Mouse (Mus musculus) myocyte (in vitro differentiated cells): ENCODE measurements at regions not wholly inside any gene's neighbourhood (a gene's known extent, or its start where the extent isn't known, plus 50 kb on each side); places are given as distances from the start of the nearest gene placed in this dataset.
A peak's percentile ranks its signal among the peaks of the same experiment; 100 is the strongest.

Experiments
- H3K27me3 ChIP-seq: one replicate; pipeline ENCODE4 v1.6.1; 2011; ENCODE audit not compliant: control insufficient read depth, insufficient read depth, insufficient read length
- H3K36me3 ChIP-seq: one replicate; pipeline ENCODE4 v1.6.1; 2011; ENCODE audit not compliant: control insufficient read depth, insufficient read depth
- H3K4me2 ChIP-seq: one replicate; pipeline ENCODE4 v1.6.1; 2011; ENCODE audit warnings: low read depth, control low read depth
- H3K4me3 ChIP-seq: one replicate; pipeline ENCODE4 v1.5.1; 2011; ENCODE audit warnings: mild to moderate bottlenecking, control low read depth, moderate library complexity
- H3K79me2 ChIP-seq: one replicate; pipeline ENCODE4 v1.6.1; 2011; ENCODE audit not compliant: control insufficient read depth, insufficient read depth
- H3ac ChIP-seq: one replicate; pipeline ENCODE4 v1.6.1; 2011; ENCODE audit not compliant: control insufficient read depth, insufficient read length
- CEBPB ChIP-seq: IDR thresholded peaks from 2 replicates; pipeline ENCODE4 v1.6.1; 2011; ENCODE audit warnings: mild to moderate bottlenecking, moderate library complexity; ENCODE audit not compliant: poor library complexity, insufficient read depth, severe bottlenecking
- E2F4 ChIP-seq: IDR thresholded peaks from one replicate; pipeline ENCODE4 v1.6.1; 2011; ENCODE audit warnings: mild to moderate bottlenecking, control low read depth, moderate library complexity; ENCODE audit not compliant: insufficient read depth
- MAX ChIP-seq: IDR thresholded peaks from one replicate; pipeline ENCODE4 v1.6.1; 2011; ENCODE audit warnings: low read depth, mild to moderate bottlenecking, control low read depth
- MYOD1 ChIP-seq, 3 experiments: IDR thresholded peaks; one replicate each; pipeline ENCODE4 v1.6.1; 2011; ENCODE audit warnings: control low read depth in 2 of 3, low read depth in 2 of 3, mild to moderate bottlenecking in 2 of 3, moderate library complexity in 1 of 3; ENCODE audit not compliant: insufficient read length in 2 of 3, control insufficient read depth in 1 of 3
- MYOG ChIP-seq, 3 experiments: IDR thresholded peaks; one replicate each; pipeline ENCODE4 v1.6.1; 2011; ENCODE audit warnings: control low read depth in 2 of 3, low read depth in 2 of 3, mild to moderate bottlenecking in 2 of 3; ENCODE audit not compliant: insufficient read length in 2 of 3, control insufficient read depth in 1 of 3, insufficient read depth in 1 of 3
- POLR2A ChIP-seq: IDR thresholded peaks from one replicate; pipeline ENCODE4 v1.6.1; 2011; ENCODE audit warnings: low read depth, mild to moderate bottlenecking, control low read depth, moderate library complexity; ENCODE audit not compliant: insufficient read length
- POLR2AphosphoS2 ChIP-seq: IDR thresholded peaks from one replicate; pipeline ENCODE4 v1.6.1; 2011; ENCODE audit warnings: low read depth, control low read depth; ENCODE audit not compliant: insufficient read length
- REST ChIP-seq: IDR thresholded peaks from one replicate; pipeline ENCODE4 v1.6.1; 2011; ENCODE audit warnings: mild to moderate bottlenecking, control low read depth, moderate library complexity; ENCODE audit not compliant: insufficient read depth, insufficient read length
- SRF ChIP-seq: IDR thresholded peaks from one replicate; pipeline ENCODE4 v1.6.1; 2011; ENCODE audit warnings: low read depth; ENCODE audit not compliant: control insufficient read depth, insufficient read length
- TCF12 ChIP-seq: IDR thresholded peaks from one replicate; pipeline ENCODE4 v1.6.1; 2011; ENCODE audit warnings: mild to moderate bottlenecking, control low read depth; ENCODE audit not compliant: poor library complexity, insufficient read depth, severe bottlenecking
- TCF3 ChIP-seq: IDR thresholded peaks from one replicate; pipeline ENCODE4 v1.6.1; 2011; ENCODE audit warnings: low read depth, control low read depth; ENCODE audit not compliant: insufficient read length
- USF1 ChIP-seq: IDR thresholded peaks from one replicate; pipeline ENCODE4 v1.6.1; 2011; ENCODE audit warnings: low read depth, mild to moderate bottlenecking, control low read depth, moderate library complexity

GRCm38 (mm10) chr7:73596866-73597840, 55.5 kb upstream of the Chd2 start:
- H3ac ChIP-seq, result no peak overlapping the region
- no peaks in the 10 kb centered on the region for H3K27me3 ChIP-seq
- no peak overlapping the region for H3K4me2 ChIP-seq
- no peaks in the 10 kb centered on the region for H3K36me3 ChIP-seq
- no peak for TF ChIP-seq POLR2AphosphoS2
- no peak for TF ChIP-seq REST
- no peak for TF ChIP-seq POLR2A
- no peaks in the 10 kb centered on the region for H3K79me2 ChIP-seq
- no peak overlapping the region for H3K4me3 ChIP-seq

- TF ChIP-seq REST (no peak), USF1 (no peak), MAX (no peak), TCF3 (no peak), SRF (no peak), POLR2AphosphoS2 (no peak), TCF12 (no peak), POLR2A (no peak), MYOG (IDR thresholded peaks at IDR 0.05; ENCODE audit: control insufficient read depth in 1 of 3, insufficient read depth in 1 of 3, insufficient read length in 2 of 3, low read depth in 2 of 3) (no peak), CEBPB (no peak)
- Histone ChIP-seq H3K4me3 (no peak overlapping the region), H3K27me3 (no peaks in the 10 kb centered on the region), H3K79me2 (no peaks in the 10 kb centered on the region), H3K36me3 (no peaks in the 10 kb centered on the region), H3ac (no peak overlapping the region), H3K4me2 (no peak overlapping the region)
Measured at GRCm38 (mm10) chr7:73596415-73596814, 54.8 kb upstream of the Chd2 start.

GRCm38 (mm10) chr7:73595860-73596259, 54.2 kb upstream of the Chd2 start:
- Histone ChIP-seq H3K4me3 (no peak overlapping the region), H3K4me2 (peak overlapping the region; percentile 100), H3K79me2 (no peaks in the 10 kb centered on the region), H3ac (no peak overlapping the region), H3K36me3 (no peaks in the 10 kb centered on the region), H3K27me3 (no peaks in the 10 kb centered on the region)
- TF ChIP-seq POLR2AphosphoS2 (no peak), USF1 (no peak), MAX (no peak), TCF3 (no peak), MYOD1 (IDR thresholded peaks at IDR 0.05; ENCODE audit: control insufficient read depth in 1 of 3, insufficient read length in 2 of 3, low read depth in 2 of 3) (no peak), REST (no peak), CEBPB (no peak), E2F4 (no peak), POLR2A (no peak), TCF12 (no peak), SRF (no peak), MYOG (IDR thresholded peaks at IDR 0.05; ENCODE audit: control insufficient read depth in 1 of 3, insufficient read depth in 1 of 3, insufficient read length in 2 of 3, low read depth in 2 of 3) (no peak)

GRCm38 (mm10) chr7:73595140-73595825, 53.7 kb upstream of the Chd2 start:
- TF ChIP-seq MYOD1 (IDR thresholded peaks at IDR 0.05; ENCODE audit: control insufficient read depth in 1 of 3, insufficient read length in 2 of 3, low read depth in 2 of 3) (peak in 2 of 3 experiments; percentile 58 to 66), POLR2AphosphoS2 (peak; percentile 79), USF1 (no peak), E2F4 (no peak), POLR2A (peak; percentile 81), TCF3 (no peak), TCF12 (no peak), MAX (no peak), REST (no peak), MYOG (IDR thresholded peaks at IDR 0.05; ENCODE audit: control insufficient read depth in 1 of 3, insufficient read depth in 1 of 3, insufficient read length in 2 of 3, low read depth in 2 of 3) (peak in 1 of 3 experiments; percentile 58), CEBPB (no peak), SRF (no peak)
- H3K4me2 ChIP-seq, result peak overlapping the region; percentile 100
- no peaks in the 10 kb centered on the region for H3K27me3 ChIP-seq
- no peak overlapping the region for H3ac ChIP-seq
- no peaks in the 10 kb centered on the region for H3K79me2 ChIP-seq
- H3K4me3 ChIP-seq, result peak overlapping the region; percentile 22
- H3K36me3 ChIP-seq, result no peaks in the 10 kb centered on the region
